Mouse (Mus musculus) forebrain, embryonic 15.5 days (tissue): ENCODE results near the gene Lrrc73. TPM values are rescaled to one million over a fixed set of nuclear protein-coding genes. Genes with fewer than 3 reads are reported as not detected.

Experiments
- ATAC-seq: fragments of 200-750 bp; cut with Nextera tagmentation; replicated peaks from 2 replicates; pipeline ENCODE4 v1.8.0; 2017; ENCODE audit warnings: mild to moderate bottlenecking, moderate TSS enrichment, moderate library complexity
- H3K27ac ChIP-seq: fragments of 300-500 bp; sonication (generic); replicated peaks from 2 replicates; pipeline ENCODE4 v1.5.1; 2015; ENCODE audit warnings: mild to moderate bottlenecking, inconsistent platforms
- H3K27me3 ChIP-seq: fragments of 300-500 bp; sonication (generic); 2 replicates; pipeline ENCODE4 v1.6.1; 2015; ENCODE audit warnings: inconsistent platforms
- H3K36me3 ChIP-seq: fragments of 300-500 bp; sonication (generic); 2 replicates; pipeline ENCODE4 v1.6.1; 2015; ENCODE audit warnings: mild to moderate bottlenecking, inconsistent platforms
- H3K4me1 ChIP-seq: fragments of 300-500 bp; sonication (generic); 2 replicates; pipeline ENCODE4 v1.6.1; 2015; ENCODE audit warnings: inconsistent platforms
- H3K4me2 ChIP-seq: fragments of 300-500 bp; sonication (generic); replicated peaks from 2 replicates; pipeline ENCODE4 v1.6.1; 2015; ENCODE audit warnings: mild to moderate bottlenecking, inconsistent platforms
- H3K4me3 ChIP-seq: fragments of 300-500 bp; sonication (generic); 2 replicates; pipeline ENCODE4 v1.5.1; 2015; ENCODE audit warnings: mild to moderate bottlenecking, inconsistent platforms
- H3K9ac ChIP-seq: fragments of 300-500 bp; sonication (generic); replicated peaks from 2 replicates; pipeline ENCODE4 v1.6.1; 2015; ENCODE audit warnings: mild to moderate bottlenecking, inconsistent platforms
- H3K9me3 ChIP-seq: fragments of 300-500 bp; sonication (generic); 2 replicates; pipeline ENCODE4 v1.6.1; 2016; ENCODE audit warnings: inconsistent platforms
- WGBS: fragments of 180-500 bp; shearing (Covaris S2); methylation state at CpG from one replicate; pipeline ENCODE4 v1.1.7; 2015; ENCODE audit warnings: mixed read lengths; 5-methylcytosine and 5-hydroxymethylcytosine counted together
- microRNA counts: library from miRNA; unstranded; fragments of <30 nt; microRNA quantifications from one replicate; lab custom pipeline; 2016
- microRNA-seq: library from miRNA; unstranded; fragments of <30 nt; microRNA quantifications from one replicate; pipeline ENCODE4, GENCODE M21; 2016
- polyA plus RNA-seq: library from polyadenylated mRNA; unstranded; fragments of >200 nt; fragmentation: Nextera tagmentation; extraction: Ambion mirVana; gene quantifications from 2 replicates; pipeline ENCODE4 v1.2.1, GENCODE M21; 2015

Lrrc73 gene
- polyA plus RNA-seq, 1 experiment from 2014 or later = 12.0 TPM

DNA sequence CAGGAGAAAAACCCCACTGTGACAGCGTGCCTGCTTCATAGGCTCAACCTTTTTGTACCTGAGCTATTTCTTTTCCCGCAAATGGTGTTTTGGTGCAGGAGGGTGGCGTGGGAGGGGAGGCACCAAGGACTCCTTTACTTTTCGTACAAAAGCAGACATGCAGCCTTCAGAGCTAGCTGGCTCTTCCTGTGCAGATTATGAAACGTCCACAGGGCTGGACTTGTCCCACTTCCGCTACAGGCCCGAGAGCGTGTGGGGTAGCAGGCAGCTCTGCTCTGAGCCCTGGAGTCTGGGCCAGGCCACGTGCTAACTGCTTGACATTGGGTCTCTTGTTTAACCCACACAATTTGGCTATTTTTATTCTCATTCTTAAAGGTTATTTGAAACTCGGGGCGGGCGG, 48.6 kb downstream of the Lrrc73 start:
- ATAC-seq = no peak
- Histone ChIP-seq H3K27me3 (peaks cover 6% of the 10 kb centered on the region), H3K4me2 (no peak overlapping the region), H3K4me1 (peaks cover 15% of the 10 kb centered on the region), H3K27ac (no peak overlapping the region), H3K36me3 (peaks cover 6% of the 10 kb centered on the region; the same call in 1 of the 2 replicates), H3K9ac (no peak overlapping the region), H3K4me3 (no peak overlapping the region), H3K9me3 (no peaks in the 10 kb centered on the region)
- 78% methylated on average over 12 of the region's 12 CpGs for WGBS

DNA sequence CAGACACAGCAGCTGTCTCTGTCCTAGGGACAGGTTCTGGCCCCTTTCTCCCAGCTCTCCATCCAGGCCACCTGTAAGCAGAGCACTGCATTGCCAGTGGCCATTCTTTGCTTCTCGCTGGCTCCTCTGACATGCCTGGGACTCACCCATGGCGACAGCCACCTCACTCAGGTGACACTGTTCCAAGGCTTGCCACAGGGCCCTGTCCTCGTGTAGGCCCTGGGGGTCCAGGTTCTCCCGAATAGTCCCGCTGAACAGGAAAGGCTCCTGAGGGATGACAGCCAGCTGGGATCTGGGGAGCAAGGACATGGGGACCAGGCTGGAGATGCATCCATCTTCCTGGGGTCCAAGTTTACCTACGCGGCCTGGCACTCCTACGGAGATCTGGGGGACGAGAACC, 50.9 kb downstream of the Lrrc73 start:
- Histone ChIP-seq H3K4me1 (no peaks in the 10 kb centered on the region), H3K27me3 (peaks cover 3% of the 10 kb centered on the region; the same call in 1 of the 2 replicates), H3K9me3 (no peaks in the 10 kb centered on the region), H3K4me3 (no peak overlapping the region), H3K36me3 (peaks cover 6% of the 10 kb centered on the region; the same call in 1 of the 2 replicates), H3K9ac (no peak overlapping the region), H3K4me2 (no peak overlapping the region), H3K27ac (no peak overlapping the region)
- ATAC-seq = no peak
- 91% methylated on average over 9 of the region's 9 CpGs for WGBS

MicroRNA genes within 50 kb of the gene (microRNA counts, 519-probe panel; counts per million panel counts)
- microRNA mmu-miR-693-3p (lab: Ali Mortazavi, UCI) (not detected), microRNA mmu-miR-693-5p (lab: Ali Mortazavi, UCI) (not detected)

Small RNAs within 50 kb of the gene (microRNA-seq; reads per million reads assigned to microRNA genes)
- 0.66 reads per million for gene Mir693

Other genes with a start within 250 kb of the Lrrc73 start
- 3.1 and 3.6 TPM in 2 replicates for gene Vegfa, start 221.2 kb upstream of the Lrrc73 start, polyA plus RNA-seq
- gene Mrps18a, start 142.5 kb upstream of the Lrrc73 start, polyA plus RNA-seq = 129 and 134 TPM in 2 replicates
- 37.2 and 45.7 TPM in 2 replicates for gene Rsph9, start 109.3 kb upstream of the Lrrc73 start, polyA plus RNA-seq
- 27.0 and 28.9 TPM in 2 replicates for gene Mad2l1bp, start 100.0 kb upstream of the Lrrc73 start, polyA plus RNA-seq
- 41.4 and 45.4 TPM in 2 replicates for gene Gtpbp2, start 92.5 kb upstream of the Lrrc73 start, polyA plus RNA-seq
- 8.5 and 9.9 TPM in 2 replicates for gene Polh, start 50.9 kb upstream of the Lrrc73 start, polyA plus RNA-seq
- 42.4 and 42.7 TPM in 2 replicates for gene Xpo5, start 50.7 kb upstream of the Lrrc73 start, polyA plus RNA-seq
- 89.5 and 97.2 TPM in 2 replicates for gene Polr1c, start 5.5 kb upstream of the Lrrc73 start, polyA plus RNA-seq
- 91.5 and 93.8 TPM in 2 replicates for gene Yipf3, start 5.5 kb upstream of the Lrrc73 start, polyA plus RNA-seq
- 31.5 and 37.1 TPM in 2 replicates for gene Tjap1, start 29.5 kb downstream of the Lrrc73 start, polyA plus RNA-seq
- 7.2 and 9.2 TPM in 2 replicates for gene Dlk2, start 43.9 kb downstream of the Lrrc73 start, polyA plus RNA-seq
- 6.6 and 8.1 TPM in 2 replicates for gene Abcc10, start 74.8 kb downstream of the Lrrc73 start, polyA plus RNA-seq
- 12.8 and 13.5 TPM in 2 replicates for gene Zfp318, start 130.2 kb downstream of the Lrrc73 start, polyA plus RNA-seq
- gene Crip3, start 175.4 kb downstream of the Lrrc73 start, polyA plus RNA-seq = 1.1 and 1.2 TPM in 2 replicates
- gene Slc22a7, start 184.9 kb downstream of the Lrrc73 start, polyA plus RNA-seq = 0.11 and 0.15 TPM in 2 replicates
- 6.5 and 7.5 TPM in 2 replicates for gene Ttbk1, start 234.1 kb downstream of the Lrrc73 start, polyA plus RNA-seq
- gene Dnph1, start 243.2 kb downstream of the Lrrc73 start, polyA plus RNA-seq = 32.1 and 33.3 TPM in 2 replicates